Mouse (Mus musculus): ENCODE results near the gene Nup85. TPM values are rescaled to one million over a fixed set of nuclear protein-coding genes. Genes with fewer than 3 reads are reported as not detected.

The Nup85 gene
- total and polyA plus RNA-seq, 3 experiments, result 282 to 326 (median 290) TPM

GRCm38 (mm10) chr11:115630532-115631504, 66.6 kb downstream of the Nup85 start (continued):
- no peak for TF ChIP-seq GABPA (IDR thresholded peaks at IDR 0.05; ENCODE audit: insufficient replicate concordance, low read depth, low read length)
- TF ChIP-seq MAFK (IDR thresholded peaks at IDR 0.05; ENCODE audit: insufficient replicate concordance, low read length), result peak; percentile 87
- TF ChIP-seq POLR2AphosphoS2 (IDR thresholded peaks at IDR 0.05; ENCODE audit: low read depth, low read length), result no peak; the same call in 1 of the 2 replicates
- peak; percentile 96 for TF ChIP-seq JUND (conservative IDR thresholded peaks at IDR 0.05; ENCODE audit: low read depth, low read length)
- peak; percentile 78 for TF ChIP-seq MAX (IDR thresholded peaks at IDR 0.05; ENCODE audit: low read length)
- peak; percentile 26; the same call in 1 of the 2 replicates for TF ChIP-seq USF2 (conservative IDR thresholded peaks at IDR 0.05; ENCODE audit: low read depth, low read length)
- peak; percentile 50 for TF ChIP-seq MXI1 (IDR thresholded peaks at IDR 0.05; ENCODE audit: low read depth, low read length)
- no peak for TF ChIP-seq ZC3H11A (IDR thresholded peaks at IDR 0.05; ENCODE audit: low read depth, low read length)
- peak; percentile 99 for TF ChIP-seq MEF2A (IDR thresholded peaks at IDR 0.05; ENCODE audit: borderline replicate concordance, low read depth, low read length)
- TF ChIP-seq CHD1 (IDR thresholded peaks at IDR 0.05; ENCODE audit: low read depth, low read length), result peak; percentile 98
- TF ChIP-seq KAT2A (IDR thresholded peaks at IDR 0.05; ENCODE audit: insufficient replicate concordance, low read length), result 0 out of 2 replicates have a peak, but pooled peaks have one; percentile 40
- no peak; the same call in 1 of the 2 replicates for TF ChIP-seq ZKSCAN1 (IDR thresholded peaks at IDR 0.05; ENCODE audit: borderline replicate concordance, low read depth, low read length)
- peak; percentile 96 for TF ChIP-seq BHLHE40 (IDR thresholded peaks at IDR 0.05; ENCODE audit: low read depth, low read length)
- TF ChIP-seq ZMIZ1 (IDR thresholded peaks at IDR 0.05; ENCODE audit: low read depth, low read length), result peak; percentile 41; the same call in 1 of the 2 replicates
- peak; percentile 90; the same call in 1 of the 2 replicates for TF ChIP-seq E2F4 (IDR thresholded peaks at IDR 0.05; ENCODE audit: insufficient replicate concordance, low read depth, low read length)
- TF ChIP-seq CHD2 (IDR thresholded peaks at IDR 0.05; ENCODE audit: low read length), result peak; percentile 96
- peak; percentile 85; the same call in 1 of the 2 replicates for TF ChIP-seq SIN3A (IDR thresholded peaks at IDR 0.05; ENCODE audit: low read length)
- TF ChIP-seq UBTF (IDR thresholded peaks at IDR 0.05; ENCODE audit: low read depth, low read length), result peak; percentile 85
- peak; percentile 99 for TF ChIP-seq ETS1 (conservative IDR thresholded peaks at IDR 0.05; ENCODE audit: low read depth, low read length)
- TF ChIP-seq POLR2A (IDR thresholded peaks at IDR 0.05; ENCODE audit: low read depth, low read length), result peak; percentile 86

GRCm38 (mm10) chr11:115631505-115631890, 67.3 kb downstream of the Nup85 start:
- in situ Hi-C loops (cut with MboI; ENCODE audit: low pct_ligation_motif_present, low pct_unique_long_range_greater_than_20kb, low sequenced_read_pairs) (loop anchor here (25.0 kb wide), 1 partner anchor 781 kb away; the partner anchor contains the start of gene Rnf157), dilution Hi-C loops (cut with MboI; ENCODE audit: extremely low pct_ligation_motif_present, extremely low pct_unique_long_range_greater_than_20kb, low sequenced_read_pairs) (no loop called here)
- peaks cover 14% of the 10 kb centered on the region for H3K79me2 ChIP-seq (replicated peaks; ENCODE audit: control insufficient read depth, extremely low read depth, insufficient read depth, poor library complexity, severe bottlenecking)
- DNase-seq (ENCODE audit: extremely low read depth), result peak; percentile 84
- H3K4me1 ChIP-seq (ENCODE audit: control insufficient read depth in 1 of 2, insufficient read depth in 2 of 2), result peaks cover 31 to 56% of the 10 kb centered on the region in 2 experiments
- peak overlapping the region; percentile 22 to 38 (median 36) for H3K4me3 ChIP-seq (replicated peaks in 1 of 3; ENCODE audit: low read depth in 2 of 3, low read length in 2 of 3, poor library complexity in 1 of 3)
- no peaks in the 10 kb centered on the region for H3K36me3 ChIP-seq (replicated peaks in 1 of 2; ENCODE audit: control insufficient read depth in 1 of 2, insufficient read depth in 1 of 2, low read length in 1 of 2)
- H3K27me3 ChIP-seq (replicated peaks), result no peaks in the 10 kb centered on the region
- no peaks in the 10 kb centered on the region for H3K9me3 ChIP-seq (replicated peaks; ENCODE audit: low read length)
- H3K27ac ChIP-seq (ENCODE audit: insufficient read depth, low read depth), result peak overlapping the region; percentile 98
- peak overlapping the region; percentile 70; the same call in 1 of the 2 replicates for H3K9ac ChIP-seq (ENCODE audit: insufficient read depth, low read depth)
- H3K4me2 ChIP-seq (ENCODE audit: insufficient read depth, low read depth, poor library complexity, severe bottlenecking), result peak overlapping the region; percentile 45
- no peak; the same call in 1 of the 2 replicates for TF ChIP-seq HCFC1 (IDR thresholded peaks at IDR 0.05; ENCODE audit: low read depth, low read length)
- TF ChIP-seq CHD1 (IDR thresholded peaks at IDR 0.05; ENCODE audit: low read depth, low read length), result no peak
- TF ChIP-seq ZC3H11A (IDR thresholded peaks at IDR 0.05; ENCODE audit: low read depth, low read length), result peak; percentile 15; the same call in 1 of the 2 replicates
- TF ChIP-seq ZMIZ1 (IDR thresholded peaks at IDR 0.05; ENCODE audit: low read depth, low read length), result no peak
- TF ChIP-seq POLR2A (IDR thresholded peaks at IDR 0.05; ENCODE audit: low read depth, low read length), result no peak; the same call in 1 of the 2 replicates
- TF ChIP-seq MXI1 (IDR thresholded peaks at IDR 0.05; ENCODE audit: low read depth, low read length), result no peak
- no peak for TF ChIP-seq ZNF384 (IDR thresholded peaks at IDR 0.05; ENCODE audit: low read depth, low read length)
- TF ChIP-seq CHD2 (IDR thresholded peaks at IDR 0.05; ENCODE audit: low read length), result no peak
- TF ChIP-seq EP300 (IDR thresholded peaks at IDR 0.05; ENCODE audit: low read length), result no peak
- TF ChIP-seq POLR2AphosphoS2 (IDR thresholded peaks at IDR 0.05; ENCODE audit: low read depth, low read length), result no peak; the same call in 1 of the 2 replicates
- no peak for TF ChIP-seq ZKSCAN1 (IDR thresholded peaks at IDR 0.05; ENCODE audit: borderline replicate concordance, low read depth, low read length)
- no peak for TF ChIP-seq USF1 (IDR thresholded peaks at IDR 0.05; ENCODE audit: low read depth, low read length)
- no peak; the same call in 1 of the 2 replicates for TF ChIP-seq MAZ (IDR thresholded peaks at IDR 0.05; ENCODE audit: low read depth, low read length)
- TF ChIP-seq JUND (conservative IDR thresholded peaks at IDR 0.05; ENCODE audit: low read depth, low read length), result no peak; the same call in 1 of the 2 replicates
- peak; percentile 50; the same call in 1 of the 2 replicates for TF ChIP-seq IRF4 (IDR thresholded peaks at IDR 0.05; ENCODE audit: low read depth, low read length)
- peak; percentile 65 for TF ChIP-seq SMC3 (IDR thresholded peaks at IDR 0.05; ENCODE audit: low read depth, low read length)
- peak; percentile 67 for TF ChIP-seq RAD21 (IDR thresholded peaks at IDR 0.05; ENCODE audit: low read depth, low read length)
- no peak for TF ChIP-seq GABPA (IDR thresholded peaks at IDR 0.05; ENCODE audit: insufficient replicate concordance, low read depth, low read length)
- TF ChIP-seq ETS1 (conservative IDR thresholded peaks at IDR 0.05; ENCODE audit: low read depth, low read length), result no peak
- no peak for TF ChIP-seq TBP (conservative IDR thresholded peaks at IDR 0.05; ENCODE audit: low read depth, low read length)
- TF ChIP-seq KAT2A (IDR thresholded peaks at IDR 0.05; ENCODE audit: insufficient replicate concordance, low read length), result no peak
- 0 out of 2 replicates have a peak, but pooled peaks have one; percentile 45 for TF ChIP-seq RCOR1 (conservative IDR thresholded peaks at IDR 0.05; ENCODE audit: low read depth, low read length)
- TF ChIP-seq NELFE (IDR thresholded peaks at IDR 0.05; ENCODE audit: low read depth, low read length), result 0 out of 2 replicates have a peak, but pooled peaks have one; percentile 50

Data from CH12.LX (cell line).